Mouse (Mus musculus) E14TG2a.4 (cell line): ENCODE data around the gene Plekha8.

Experiments used
- CTCF ChIP-seq: conservative IDR thresholded peaks from 2 replicates; pipeline ENCODE4 v1.5.1; 2014; ENCODE audit warnings: low read length
- NANOG ChIP-seq: IDR thresholded peaks from 2 replicates; pipeline ENCODE4 v1.6.1; 2014; ENCODE audit warnings: borderline replicate concordance, low read length, mixed read lengths

DNA sequence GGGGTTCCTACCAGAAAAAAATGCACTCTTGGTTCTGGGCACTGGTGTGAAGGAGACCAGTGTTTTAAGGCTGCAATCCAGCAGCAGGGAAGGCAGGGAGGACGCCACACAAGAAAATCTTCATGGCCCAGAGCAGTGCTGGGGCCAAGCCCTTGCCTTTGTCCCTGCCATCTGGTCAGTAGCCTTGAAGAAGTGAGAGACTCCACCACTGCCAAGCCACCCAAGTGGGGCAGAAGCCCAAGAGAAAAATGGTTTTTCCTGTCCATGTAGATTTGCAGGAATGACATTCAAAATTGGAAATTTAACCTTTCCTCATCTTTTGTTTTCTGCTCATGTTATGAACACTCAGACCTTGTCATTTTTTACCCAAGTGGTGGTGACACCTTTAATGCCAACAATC, 97.3 kb downstream of the Plekha8 start:
- TF ChIP-seq CTCF: no peak
- no peak for TF ChIP-seq NANOG
